Mouse (Mus musculus) megakaryocyte, embryonic 14.5 days (primary cell): ENCODE data around the gene 4930404H24Rik. TPM values are rescaled to one million over a fixed set of nuclear protein-coding genes. Genes with fewer than 3 reads are reported as not detected.

Experiments used
- H3K27me3 ChIP-seq: replicated peaks from 2 replicates; pipeline ENCODE3; 2012; ENCODE audit warnings: inconsistent platforms
- H3K36me3 ChIP-seq: replicated peaks from 2 replicates; pipeline ENCODE3; 2012; ENCODE audit warnings: low read length, inconsistent platforms, mixed read lengths
- H3K4me1 ChIP-seq: 2 replicates; pipeline ENCODE4 v1.6.1; 2012; ENCODE audit warnings: inconsistent platforms
- H3K4me3 ChIP-seq: replicated peaks from 2 replicates; pipeline ENCODE3; 2012; ENCODE audit warnings: moderate library complexity, mild to moderate bottlenecking, inconsistent platforms
- H3K9me3 ChIP-seq: 2 replicates; pipeline ENCODE4 v1.6.1; 2012; ENCODE audit warnings: inconsistent platforms
- FLI1 ChIP-seq: IDR thresholded peaks from 2 replicates; pipeline ENCODE4 v1.6.1; 2012; ENCODE audit warnings: low read length, inconsistent platforms, mixed read lengths
- GATA1 ChIP-seq: IDR thresholded peaks from 3 replicates; pipeline ENCODE4 v1.6.1; 2012; ENCODE audit warnings: mixed read lengths, low read length, inconsistent platforms, borderline replicate concordance
- polyA plus RNA-seq: library from polyadenylated mRNA; stranded (reverse); fragments of >175 nt; gene quantifications from 2 replicates; pipeline ENCODE4 v1.2.3, GENCODE M21; 2012; ENCODE audit warnings: low replicate concordance; ENCODE audit not compliant: insufficient read depth

4930404H24Rik gene
- polyA plus RNA-seq, 1 experiment = 0.54 TPM

GRCm38 (mm10) chr2:153475114-153476112 lies 17.2 kb upstream of the 4930404H24Rik start:
- no peaks in the 10 kb centered on the region for H3K9me3 ChIP-seq
- no peak overlapping the region for H3K4me3 ChIP-seq
- H3K4me1 ChIP-seq = peaks cover 99% of the 10 kb centered on the region
- peaks cover 100% of the 10 kb centered on the region for H3K36me3 ChIP-seq
- TF ChIP-seq GATA1 (no peak), FLI1 (no peak)
- no peaks in the 10 kb centered on the region for H3K27me3 ChIP-seq

DNA sequence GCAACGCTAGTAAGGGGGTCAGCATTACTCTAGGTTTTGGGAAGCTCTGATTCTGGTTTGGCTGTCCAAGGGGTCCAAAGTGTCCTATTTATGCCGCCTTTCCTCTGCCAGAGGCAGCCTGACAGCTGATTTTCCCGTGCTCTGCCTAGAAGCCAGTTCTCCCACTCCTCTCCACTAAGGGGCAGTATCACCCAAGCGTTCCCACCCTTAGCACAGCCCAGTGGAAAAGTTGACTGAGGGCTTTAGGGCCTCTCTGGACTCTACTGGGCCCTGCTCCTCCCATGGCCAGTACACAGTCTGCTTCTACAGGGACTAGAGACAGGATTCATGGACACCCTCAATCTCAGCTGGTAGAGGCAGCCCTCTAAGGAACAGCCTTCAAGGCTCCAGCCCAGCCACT lies 14.0 kb upstream of the 4930404H24Rik start:
- peaks cover 99% of the 10 kb centered on the region for H3K4me1 ChIP-seq
- H3K36me3 ChIP-seq = peaks cover 97% of the 10 kb centered on the region
- H3K4me3 ChIP-seq = peak overlapping the region; percentile 73
- H3K27me3 ChIP-seq = no peaks in the 10 kb centered on the region
- no peaks in the 10 kb centered on the region for H3K9me3 ChIP-seq
- TF ChIP-seq GATA1 (no peak), FLI1 (no peak)

GRCm38 (mm10) chr2:153479486-153479885 lies 13.1 kb upstream of the 4930404H24Rik start:
- peaks cover 97% of the 10 kb centered on the region for H3K36me3 ChIP-seq
- H3K9me3 ChIP-seq = no peaks in the 10 kb centered on the region
- TF ChIP-seq GATA1 = no peak
- TF ChIP-seq FLI1 = no peak
- H3K4me1 ChIP-seq = peaks cover 99% of the 10 kb centered on the region
- H3K27me3 ChIP-seq = no peaks in the 10 kb centered on the region
- H3K4me3 ChIP-seq = peak overlapping the region; percentile 70

- peaks cover 92% of the 10 kb centered on the region for H3K36me3 ChIP-seq
- TF ChIP-seq GATA1 = no peak
- TF ChIP-seq FLI1 = no peak
- H3K27me3 ChIP-seq = no peaks in the 10 kb centered on the region
- peaks cover 99% of the 10 kb centered on the region for H3K4me1 ChIP-seq
- no peaks in the 10 kb centered on the region for H3K9me3 ChIP-seq
- H3K4me3 ChIP-seq = peak overlapping the region; percentile 81
Measured at GRCm38 (mm10) chr2:153481108-153481860, 11.3 kb upstream of the 4930404H24Rik start.

- Histone ChIP-seq H3K9me3 (no peaks in the 10 kb centered on the region), H3K4me1 (peaks cover 99% of the 10 kb centered on the region), H3K27me3 (no peaks in the 10 kb centered on the region), H3K4me3 (peak overlapping the region; percentile 81), H3K36me3 (peaks cover 91% of the 10 kb centered on the region)
- TF ChIP-seq FLI1 (no peak), GATA1 (no peak)
Measured at GRCm38 (mm10) chr2:153481861-153482120, 10.8 kb upstream of the 4930404H24Rik start.

DNA sequence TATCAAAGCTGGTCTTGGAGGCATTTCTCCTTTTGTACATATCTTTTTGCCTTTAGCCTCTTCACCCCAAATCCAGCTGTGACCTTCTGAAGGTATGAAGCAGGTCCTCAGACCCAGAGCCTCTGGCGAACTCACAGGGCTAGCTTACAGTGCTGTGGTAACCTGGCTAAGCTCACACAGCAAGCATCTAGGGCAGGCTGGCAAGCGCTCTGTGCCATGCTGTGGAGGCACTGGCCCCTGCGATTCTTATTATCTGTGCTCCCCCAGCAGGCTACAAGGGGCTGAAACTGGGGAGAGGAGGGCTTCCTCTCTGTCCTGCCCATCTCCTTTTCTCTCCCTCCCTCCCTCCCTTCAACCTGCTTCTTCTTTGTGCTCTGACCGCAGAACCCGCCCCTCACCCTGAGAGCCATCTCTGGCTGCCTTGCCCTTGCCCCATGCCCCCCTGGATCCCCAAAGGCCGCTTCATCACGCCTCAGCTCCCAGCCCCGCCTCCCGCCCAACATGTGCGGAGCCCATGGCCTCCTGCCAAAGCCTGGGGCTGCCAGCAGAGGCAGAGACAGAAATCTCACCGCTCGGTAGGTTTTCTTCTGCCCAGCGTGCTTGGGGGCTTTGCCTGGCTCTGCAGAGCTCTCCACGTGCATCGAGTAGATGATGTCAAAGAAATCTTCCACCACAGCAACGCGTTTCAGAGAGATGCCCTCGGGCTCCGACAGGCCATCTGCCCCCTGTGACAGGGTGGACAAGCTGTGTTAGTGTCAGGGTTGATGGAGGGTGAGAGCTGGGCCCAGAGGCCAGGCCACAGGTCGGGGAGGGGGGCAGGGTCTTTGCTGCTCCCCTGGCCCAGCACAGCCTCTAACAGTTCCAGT lies 9.2 kb upstream of the 4930404H24Rik start:
- TF ChIP-seq FLI1 (no peak), GATA1 (no peak)
- Histone ChIP-seq H3K4me1 (peaks cover 99% of the 10 kb centered on the region), H3K9me3 (no peaks in the 10 kb centered on the region), H3K36me3 (peaks cover 82% of the 10 kb centered on the region), H3K27me3 (no peaks in the 10 kb centered on the region), H3K4me3 (peak overlapping the region; percentile 81)

- H3K27me3 ChIP-seq = no peaks in the 10 kb centered on the region
- peak overlapping the region; percentile 81 for H3K4me3 ChIP-seq
- peaks cover 99% of the 10 kb centered on the region for H3K4me1 ChIP-seq
- TF ChIP-seq GATA1 = no peak
- no peak for TF ChIP-seq FLI1
- H3K9me3 ChIP-seq = no peaks in the 10 kb centered on the region
- H3K36me3 ChIP-seq = peaks cover 80% of the 10 kb centered on the region
Measured at GRCm38 (mm10) chr2:153484071-153484470, 8.5 kb upstream of the 4930404H24Rik start.

DNA sequence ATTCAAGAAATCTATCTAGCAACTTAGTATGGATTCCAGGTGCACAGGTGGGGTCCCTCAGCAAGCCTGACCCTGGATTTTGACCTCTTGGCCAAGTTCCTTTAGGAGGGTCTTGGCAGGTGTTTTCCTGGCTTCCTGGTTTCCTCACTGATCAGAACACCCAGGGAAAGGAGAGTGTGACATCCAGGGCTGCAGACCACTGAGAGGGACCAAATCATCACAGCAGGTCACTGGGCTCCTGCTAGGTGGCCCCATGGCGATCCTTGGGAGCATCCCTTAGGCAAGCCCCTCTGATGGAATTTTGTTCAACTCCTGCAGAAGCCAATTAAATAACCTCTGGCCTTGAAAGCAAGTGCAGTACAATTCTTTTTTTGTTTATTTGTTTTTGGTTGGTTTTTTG lies 2.5 kb upstream of the 4930404H24Rik start:
- no peaks in the 10 kb centered on the region for H3K27me3 ChIP-seq
- TF ChIP-seq GATA1 = no peak
- peaks cover 53% of the 10 kb centered on the region for H3K36me3 ChIP-seq
- H3K4me3 ChIP-seq = no peak overlapping the region
- no peaks in the 10 kb centered on the region for H3K9me3 ChIP-seq
- H3K4me1 ChIP-seq = peaks cover 93% of the 10 kb centered on the region

DNA sequence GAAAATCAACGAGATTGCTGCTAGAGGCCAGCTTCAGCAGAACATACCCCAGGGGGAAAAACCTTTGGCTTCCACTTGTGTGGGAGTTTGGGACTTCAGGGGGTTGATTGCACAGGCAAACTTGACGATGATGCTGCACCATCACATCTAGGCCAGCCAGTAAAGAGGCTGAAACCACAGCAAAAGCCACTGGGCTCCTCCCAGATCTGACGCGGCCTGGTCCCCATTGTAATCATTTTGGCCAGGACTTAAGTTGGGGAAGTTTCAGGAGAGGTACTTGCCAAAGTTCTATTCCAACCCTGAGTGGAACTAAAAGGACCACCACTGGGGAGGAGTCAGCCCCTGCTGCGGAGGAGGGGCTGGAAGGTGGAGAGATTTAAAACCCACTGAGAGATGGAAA lies 1.6 kb upstream of the 4930404H24Rik start:
- H3K4me1 ChIP-seq = peaks cover 93% of the 10 kb centered on the region
- H3K4me3 ChIP-seq = peak overlapping the region; percentile 95
- H3K36me3 ChIP-seq = peaks cover 55% of the 10 kb centered on the region
- TF ChIP-seq FLI1 = no peak
- no peak for TF ChIP-seq GATA1
- H3K9me3 ChIP-seq = no peaks in the 10 kb centered on the region
- H3K27me3 ChIP-seq = no peaks in the 10 kb centered on the region
